Mouse (Mus musculus) stomach, postnatal 0 days (tissue): ENCODE data around the gene Tspan11.

Source experiments
- CTCF ChIP-seq: IDR thresholded peaks from 2 replicates; pipeline ENCODE4 v1.5.1; 2016; ENCODE audit warnings: antibody characterized with exemption, low read depth, mild to moderate bottlenecking, moderate library complexity
- EP300 ChIP-seq: optimal IDR thresholded peaks from 2 replicates; pipeline ENCODE3; 2016; ENCODE audit warnings: antibody characterized with exemption

GRCm38 (mm10) chr6:128000777-128001176, 113.4 kb downstream of the Tspan11 start:
- TF ChIP-seq CTCF (no peak), EP300 (no peak)
